Mouse (Mus musculus): Measurements from ENCODE around the gene Speg. TPM values are rescaled to one million over a fixed set of nuclear protein-coding genes. Genes with fewer than 3 reads are reported as not detected.

The Speg gene
- total RNA-seq, 2 experiments from 2014 or later: 7.3 to 10.8 TPM

DNA sequence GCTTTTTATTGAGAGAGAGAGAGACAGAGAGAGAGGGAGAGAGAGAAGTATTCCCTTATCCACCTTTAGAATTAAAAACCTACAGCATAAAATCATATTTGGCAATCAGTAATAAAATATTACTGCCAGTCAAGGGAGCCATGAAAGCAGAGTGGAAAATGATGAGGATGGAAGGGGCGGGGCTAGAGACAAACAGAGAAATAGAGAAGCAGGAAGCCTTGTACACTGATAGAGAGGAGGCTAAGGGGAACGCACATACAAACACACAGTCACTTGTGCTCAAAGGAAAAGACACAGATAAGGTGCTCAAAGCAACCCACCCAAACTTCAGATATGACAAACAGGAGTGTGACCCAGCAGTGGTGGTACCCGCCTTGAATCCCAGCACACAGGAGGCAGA is 11.2 kb upstream of the Speg start:
- no peak for DNase-seq (ENCODE audit: low spot score in 2 of 2)

DNA sequence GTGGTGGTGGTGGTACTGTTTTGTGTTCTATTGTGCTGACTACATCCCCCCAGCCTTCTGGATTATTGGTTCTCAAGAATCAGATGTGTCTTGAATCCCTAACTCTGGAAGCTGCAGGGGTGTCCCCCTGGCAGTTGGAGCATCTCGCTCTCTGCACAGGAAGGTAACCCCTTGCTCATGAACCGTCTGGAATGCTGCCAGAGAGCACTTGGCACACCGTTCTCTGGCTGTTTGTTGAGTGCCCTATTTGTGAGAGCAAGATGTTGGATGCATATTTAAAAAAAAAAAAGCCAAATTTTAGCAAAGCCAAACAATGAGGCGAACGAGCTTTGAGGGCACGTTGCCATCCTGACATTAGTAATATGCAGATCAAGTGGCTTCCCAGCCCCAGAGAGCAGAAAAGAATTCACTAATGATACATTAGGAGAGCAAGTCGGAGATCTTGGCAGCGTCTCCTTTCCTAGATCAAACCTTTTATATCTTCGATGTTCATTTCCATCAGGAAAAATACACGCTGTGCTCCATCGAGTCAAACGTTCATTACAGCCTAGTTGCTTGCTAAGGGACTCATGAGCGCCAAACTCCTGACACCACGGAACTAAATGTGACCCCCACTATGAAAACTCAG is 9.5 kb upstream of the Speg start:
- no peak for DNase-seq (ENCODE audit: low spot score in 2 of 2)

DNA sequence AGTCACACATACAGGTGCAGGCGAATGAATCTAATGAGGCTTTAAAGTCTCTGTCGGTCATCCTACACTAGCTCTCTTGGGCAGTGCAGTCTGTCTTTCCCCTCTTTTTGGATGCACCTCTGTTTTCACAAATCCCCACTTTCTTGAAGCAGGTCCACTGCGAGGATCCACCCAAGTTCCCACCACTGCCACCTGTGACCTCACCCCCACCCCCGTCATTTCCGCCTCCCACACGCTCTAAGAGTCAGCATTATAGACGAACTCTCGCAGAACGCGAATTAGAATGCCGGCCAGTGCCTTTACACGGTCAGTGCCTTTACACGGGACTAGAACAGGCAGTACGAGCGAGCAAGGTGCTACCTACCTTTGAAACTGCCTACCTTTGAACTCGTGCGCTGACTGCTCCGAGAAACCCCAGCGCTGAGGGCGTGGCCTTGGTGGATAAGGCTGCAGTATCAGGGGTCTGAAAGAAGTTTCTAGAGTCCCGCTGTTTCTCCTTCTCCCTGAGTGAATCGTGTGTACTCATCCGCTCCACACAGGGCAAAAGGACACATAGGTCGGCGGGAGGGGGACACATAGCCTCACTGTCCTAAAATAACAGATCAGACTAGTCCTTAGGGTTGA is 5.6 kb upstream of the Speg start:
- DNase-seq (ENCODE audit: low spot score in 2 of 2): no peak

DNA sequence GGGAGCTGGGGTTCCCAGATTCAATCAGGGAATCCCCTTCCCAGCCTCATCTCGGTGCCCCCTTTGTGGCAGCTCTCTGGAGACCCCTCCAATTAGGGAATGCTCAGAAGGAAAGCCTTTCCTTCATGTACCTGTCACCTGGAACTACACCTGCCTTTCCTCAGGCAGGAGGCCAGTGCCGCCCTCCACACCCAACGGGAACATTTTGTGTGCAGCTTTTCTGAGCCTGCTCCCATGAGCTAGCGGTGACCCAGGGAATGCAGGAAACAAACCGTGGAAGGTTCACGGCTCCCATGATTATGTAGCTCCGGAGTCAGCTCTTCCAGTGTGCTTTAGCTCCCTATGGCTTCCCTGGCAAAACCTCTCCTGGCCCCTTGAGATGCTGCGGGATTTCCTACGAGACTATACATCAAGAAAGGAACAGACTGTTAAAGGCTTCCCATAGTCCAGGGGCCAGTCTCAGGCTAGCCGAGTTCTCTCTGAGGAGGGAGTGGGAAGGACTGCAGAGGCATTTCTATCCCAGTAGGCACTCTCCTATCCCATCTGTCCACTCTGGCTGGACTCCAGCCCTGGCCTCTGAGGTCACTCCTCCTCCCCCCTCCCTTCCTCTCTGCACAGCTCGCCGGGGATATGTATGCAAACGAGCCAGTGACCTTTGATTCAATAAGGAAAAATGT is 5.0 kb upstream of the Speg start:
- DNase-seq (ENCODE audit: low spot score in 2 of 2): peak in 1 of 2 experiments; percentile 45

DNA sequence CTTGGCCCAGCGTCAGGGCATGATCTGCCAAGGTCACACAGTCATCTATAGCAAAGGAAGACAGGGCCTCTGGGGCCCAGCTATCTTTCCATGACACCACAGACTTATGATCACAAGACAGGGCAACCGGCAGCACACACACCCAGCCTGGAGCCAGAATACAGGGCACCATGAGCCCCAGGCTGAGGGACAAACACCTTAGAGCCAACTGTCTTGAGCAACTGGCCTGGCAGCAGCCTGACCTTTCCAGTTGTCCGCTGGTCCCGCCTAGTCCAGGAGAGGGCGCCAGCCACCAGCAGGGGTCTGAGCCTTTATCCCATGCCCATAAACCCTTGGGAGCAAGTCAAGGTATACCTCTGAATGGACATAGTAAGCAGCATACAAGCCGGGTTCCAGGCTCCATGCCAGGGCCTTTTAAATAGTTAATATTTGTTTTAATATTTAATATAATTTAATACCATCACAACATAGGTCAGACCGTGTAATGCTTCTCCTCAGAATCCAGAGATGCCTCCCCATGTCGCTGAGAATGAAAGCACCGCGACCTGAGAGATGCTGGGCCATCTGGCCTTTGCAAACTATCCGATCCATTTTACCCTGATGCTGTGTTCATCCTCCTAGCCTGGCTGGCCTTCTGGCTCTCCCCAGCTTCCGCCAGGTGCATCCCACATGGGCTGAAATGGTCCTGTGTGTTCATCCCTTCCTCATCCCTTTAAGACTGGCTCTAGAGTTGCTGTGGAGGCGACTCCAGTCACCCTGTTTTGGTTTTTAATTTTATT is 3.6 kb upstream of the Speg start:
- peak; percentile 52 to 53 for DNase-seq (ENCODE audit: low spot score in 2 of 2)

DNA sequence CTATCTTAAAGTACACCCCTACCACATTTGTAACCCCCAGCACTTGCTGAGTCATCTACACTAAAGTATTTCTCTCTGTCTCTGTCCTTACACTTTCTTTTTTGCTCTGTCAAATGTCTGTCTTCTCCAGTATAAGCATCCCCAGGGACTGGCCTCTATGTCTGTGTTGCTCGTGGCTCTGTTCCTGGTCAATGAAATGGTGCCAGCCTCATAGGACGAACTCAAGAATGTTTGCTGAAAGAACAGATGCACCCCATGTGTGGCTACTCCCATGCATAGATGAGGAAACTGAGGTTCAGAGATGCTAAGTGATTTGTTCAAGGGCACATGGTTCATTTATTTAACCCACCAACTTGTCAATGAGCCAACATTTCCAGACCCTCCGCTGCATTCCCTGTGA is 2.6 kb upstream of the Speg start:
- no peak for DNase-seq (ENCODE audit: low spot score in 2 of 2)

DNA sequence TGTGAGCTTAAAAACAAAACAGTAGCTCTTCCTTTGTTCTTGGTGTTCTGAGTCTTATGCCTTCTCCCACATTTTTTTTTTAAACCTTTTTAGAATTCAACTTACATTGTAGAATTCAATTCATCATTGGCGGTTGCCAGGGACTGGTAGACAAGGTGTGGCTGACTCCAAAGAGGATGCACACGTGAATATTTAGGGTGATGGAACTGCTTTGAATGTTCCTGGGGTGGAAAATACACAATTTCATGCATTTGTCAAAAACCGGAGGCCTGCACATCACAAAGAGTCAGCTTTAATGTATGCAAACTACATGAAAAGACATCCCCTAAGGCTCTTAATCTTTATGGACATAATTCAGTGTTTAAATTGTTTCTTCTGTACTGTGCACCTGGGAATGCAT is 1.8 kb upstream of the Speg start:
- no peak for DNase-seq (ENCODE audit: low spot score in 2 of 2)

DNA sequence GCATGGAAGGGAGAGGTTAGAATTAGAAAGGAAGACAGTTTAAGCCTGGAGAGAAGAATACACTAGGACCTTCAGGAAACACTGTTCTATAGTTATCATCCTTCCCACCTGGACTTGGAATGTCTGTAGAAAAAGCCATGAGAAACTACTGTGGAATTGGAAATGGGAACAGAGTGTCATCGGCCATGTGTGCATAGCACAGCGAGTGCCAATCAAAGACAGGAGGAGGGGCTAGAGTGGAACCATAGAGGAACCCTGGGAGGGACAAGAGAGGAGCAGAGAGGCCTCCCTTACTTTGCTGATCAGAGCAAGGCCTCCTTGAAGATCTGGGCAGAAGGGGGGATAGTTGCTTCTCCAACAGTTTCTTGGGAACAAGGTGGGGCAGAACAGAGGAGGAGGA is 4.1 kb downstream of the Speg start:
- no peak for DNase-seq (ENCODE audit: low spot score in 2 of 2)

DNA sequence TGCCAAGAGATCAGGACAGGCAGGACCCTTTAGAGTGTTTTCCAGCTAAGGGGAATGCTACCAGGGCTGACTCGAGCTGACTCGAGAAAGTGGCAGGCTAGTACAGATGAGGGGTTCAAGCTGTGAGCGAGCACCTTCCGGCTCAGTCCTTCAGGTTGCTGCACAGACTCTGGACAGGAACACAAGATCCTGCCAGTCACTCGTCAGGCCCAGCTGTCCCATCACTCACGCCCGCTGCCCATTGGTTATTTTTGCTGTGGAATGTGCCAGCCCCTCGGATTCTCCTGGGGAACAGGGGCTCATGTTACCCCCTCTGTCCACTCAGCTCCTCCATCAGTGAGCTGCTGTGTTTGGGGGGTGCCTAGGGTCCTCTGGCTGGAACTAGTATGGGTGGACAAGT is 4.8 kb downstream of the Speg start:
- DNase-seq (ENCODE audit: low spot score in 2 of 2): no peak

DNA sequence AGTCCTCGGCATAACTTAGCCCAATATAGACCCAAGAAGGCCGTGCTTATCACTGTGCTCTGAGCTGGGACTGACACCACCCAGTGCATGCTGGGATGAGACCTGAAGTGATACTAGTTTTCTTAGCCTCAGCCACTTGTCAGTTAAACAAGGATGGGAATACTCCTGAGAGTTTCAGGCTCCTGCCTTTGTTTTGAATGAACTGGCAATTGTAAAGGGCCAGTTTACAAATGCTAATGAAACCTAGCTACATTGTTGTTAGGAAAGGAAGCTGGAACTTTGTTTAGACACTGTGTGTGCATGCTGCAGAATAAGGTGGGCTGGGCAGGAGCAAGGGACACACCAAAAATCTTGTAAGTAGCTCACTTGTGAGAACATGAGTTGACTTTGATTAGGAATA is 5.9 kb downstream of the Speg start:
- no peak for DNase-seq (ENCODE audit: low spot score in 2 of 2)

DNA sequence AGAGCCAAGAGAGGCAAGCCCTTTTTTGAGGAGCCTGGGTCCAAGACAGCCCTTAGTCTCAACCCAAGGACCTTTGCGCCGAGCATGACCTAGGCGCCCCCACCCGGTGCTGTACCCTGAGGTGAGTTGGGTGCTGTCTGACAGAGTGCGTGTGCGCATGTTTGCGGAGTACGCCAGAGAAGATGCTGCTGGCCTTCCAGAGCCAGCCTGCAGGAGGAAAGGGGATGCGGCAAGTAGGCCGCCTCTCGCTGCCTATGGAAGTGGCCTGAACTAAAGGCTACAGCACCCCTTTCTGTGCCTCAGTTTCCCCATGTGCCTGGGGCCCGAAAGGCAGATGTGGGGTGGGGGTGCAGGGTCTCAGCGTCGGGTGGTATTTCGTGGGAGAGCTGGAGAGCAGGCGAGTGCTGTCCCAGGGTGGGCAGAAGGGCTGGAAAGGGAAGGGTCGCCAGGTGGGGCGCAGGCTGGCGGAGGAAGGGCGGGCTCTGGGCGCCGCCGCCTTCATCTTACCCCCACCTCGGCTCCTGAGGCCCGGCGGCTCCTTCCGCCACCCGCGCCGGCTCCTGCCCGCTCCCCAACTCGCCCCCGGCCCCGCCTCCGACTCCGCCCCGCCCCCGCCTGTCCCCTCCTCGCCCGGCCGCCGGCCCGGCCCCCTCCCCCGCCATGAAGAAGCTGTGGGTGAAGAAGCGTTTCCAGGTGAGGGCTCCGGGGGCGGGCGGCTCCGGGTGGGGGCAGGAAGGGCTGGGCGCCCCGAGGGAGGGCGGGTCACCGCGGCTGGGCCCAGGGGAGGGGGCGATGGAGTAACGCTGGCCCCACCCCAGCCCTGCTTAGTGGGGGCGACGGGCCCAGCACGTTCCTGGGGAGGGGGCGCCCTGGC is 6.6 kb downstream of the Speg start:
- peak in 1 of 2 experiments; percentile 57 for DNase-seq (ENCODE audit: low spot score in 2 of 2)

DNA sequence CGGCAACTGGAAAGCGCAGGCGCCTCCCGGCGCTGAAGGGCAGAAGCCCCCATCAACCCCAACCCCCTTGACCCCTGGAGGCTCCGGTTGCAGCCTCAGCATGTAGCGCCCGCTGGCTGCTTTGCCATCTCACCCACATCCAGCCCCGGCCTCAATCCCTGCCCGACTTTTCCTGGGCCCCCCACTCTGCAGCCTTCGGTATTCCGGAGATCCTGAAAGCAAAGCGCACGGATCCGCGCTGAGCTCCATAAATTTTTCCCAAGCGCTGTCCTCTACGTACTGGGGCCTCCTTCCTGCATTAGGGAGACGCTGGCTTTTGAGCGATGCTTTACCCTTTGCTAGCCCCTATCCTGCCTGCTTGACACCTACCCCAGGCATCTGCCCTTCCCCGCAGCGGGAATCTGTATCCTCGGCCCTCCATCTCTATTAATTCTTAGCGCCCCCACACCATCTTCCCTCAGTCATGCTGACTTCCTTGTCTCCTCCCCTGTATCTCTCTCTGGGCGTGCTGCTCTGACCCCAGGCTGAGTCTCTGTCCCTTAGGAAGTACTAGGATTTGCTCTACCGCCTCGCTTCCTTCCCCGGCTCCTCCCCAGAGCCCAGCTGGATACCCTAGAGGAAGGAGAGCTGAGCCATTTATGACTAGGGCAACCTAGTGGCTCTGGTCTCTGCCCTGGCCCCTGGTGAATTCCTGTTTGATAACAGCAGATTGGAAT is 7.4 kb downstream of the Speg start:
- no peak for DNase-seq (ENCODE audit: low spot score in 2 of 2)

DNA sequence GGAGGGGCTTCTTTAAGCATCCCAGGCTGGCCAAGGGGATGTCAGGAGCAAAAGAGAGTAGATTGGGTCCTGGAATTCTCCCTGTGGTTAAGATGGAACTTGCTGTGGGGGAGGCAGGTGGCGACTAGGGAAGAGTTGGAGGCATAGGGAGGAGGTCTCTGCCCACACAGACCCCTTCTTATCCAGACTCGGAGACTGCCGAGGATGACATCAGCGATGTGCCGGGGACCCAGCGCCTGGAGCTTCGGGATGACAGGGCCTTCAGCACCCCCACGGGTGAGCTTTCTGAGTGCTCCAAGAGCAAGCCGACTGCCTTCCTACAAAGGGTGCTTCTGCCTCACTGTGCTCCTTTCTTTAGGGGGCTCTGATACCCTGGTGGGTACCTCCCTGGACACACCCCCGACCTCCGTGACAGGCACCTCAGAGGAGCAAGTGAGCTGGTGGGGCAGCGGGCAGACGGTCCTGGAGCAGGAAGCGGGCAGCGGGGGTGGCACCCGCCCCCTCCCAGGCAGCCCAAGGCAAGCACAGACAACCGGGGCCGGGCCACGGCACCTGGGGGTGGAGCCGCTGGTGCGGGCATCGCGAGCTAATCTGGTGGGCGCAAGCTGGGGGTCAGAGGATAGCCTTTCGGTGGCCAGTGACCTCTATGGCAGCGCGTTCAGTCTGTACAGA is 9.5 kb downstream of the Speg start:
- no peak for DNase-seq (ENCODE audit: low spot score in 2 of 2)

DNA sequence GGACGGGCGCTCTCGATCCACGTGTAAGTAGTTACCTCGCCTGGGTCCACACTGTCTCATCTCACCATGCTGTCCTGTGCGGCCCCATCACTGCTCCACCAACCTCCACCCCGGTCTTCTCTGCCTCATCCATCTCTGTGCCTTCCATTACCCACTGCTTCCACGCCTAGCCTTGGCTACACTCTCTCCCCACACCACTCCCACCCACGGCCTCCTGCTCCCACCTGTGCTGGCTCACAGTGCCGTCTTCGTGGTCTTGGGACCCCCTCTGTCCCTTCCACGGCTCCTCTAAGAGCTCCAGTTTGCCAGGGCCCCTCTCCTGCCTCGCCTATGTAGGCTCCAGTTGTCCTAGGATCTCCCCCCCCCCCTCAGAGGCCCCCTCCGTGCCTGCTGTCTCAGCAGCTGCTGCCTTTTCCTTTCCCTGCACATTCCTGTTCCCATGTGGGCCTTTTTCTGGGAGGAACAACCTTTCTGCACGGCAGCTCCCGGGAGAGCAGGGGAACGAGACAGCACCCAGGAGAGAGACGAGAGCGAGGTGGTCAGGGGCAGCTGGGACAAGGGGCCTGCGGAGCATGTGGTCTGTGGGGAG is 10.1 kb downstream of the Speg start:
- DNase-seq (ENCODE audit: low spot score in 2 of 2): no peak

DNA sequence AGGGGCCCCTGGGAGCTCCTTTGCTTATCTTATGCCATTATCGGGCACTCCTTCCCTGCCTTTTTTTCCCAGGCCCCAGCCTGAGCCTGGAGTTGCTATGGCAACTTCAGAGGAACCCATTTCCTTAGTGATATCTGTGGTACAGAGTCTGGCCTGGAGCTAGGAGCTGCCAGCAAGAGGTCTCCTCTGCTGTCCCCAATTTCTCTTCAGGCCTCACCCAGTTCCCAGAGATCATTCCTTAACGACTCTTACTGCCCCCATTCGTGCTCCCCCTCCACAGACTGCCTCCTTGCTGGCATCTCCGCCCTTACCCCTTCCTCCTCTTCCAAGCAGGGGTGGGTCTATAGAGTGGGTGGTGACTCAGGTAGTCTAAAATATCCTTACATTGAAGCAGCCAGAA is 11.1 kb downstream of the Speg start:
- DNase-seq (ENCODE audit: low spot score in 2 of 2): no peak

DNA sequence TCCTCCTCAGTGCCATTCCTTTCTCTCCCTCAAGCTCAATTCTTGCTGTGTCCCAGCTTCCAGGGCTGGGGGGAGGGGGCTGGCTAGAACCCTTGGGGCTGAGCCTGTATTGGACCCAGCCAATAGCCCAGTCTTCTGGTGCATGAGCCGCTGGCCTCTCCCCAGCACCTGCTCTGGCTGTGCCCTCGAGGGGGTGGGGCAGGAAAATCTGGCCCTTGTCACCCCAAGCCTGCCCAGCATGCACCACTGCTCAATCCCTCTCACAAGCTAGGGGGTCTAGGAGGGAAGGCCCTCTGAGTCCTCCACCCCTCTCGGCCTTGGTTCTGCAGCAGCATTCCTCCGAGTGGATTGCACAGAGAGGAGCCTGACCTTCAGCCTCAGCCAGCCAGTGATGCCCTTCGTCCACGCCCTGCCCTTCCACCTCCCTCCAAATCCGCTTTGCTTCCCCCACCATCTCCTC is 12.4 kb downstream of the Speg start:
- no peak for DNase-seq (ENCODE audit: low spot score in 2 of 2)

DNA sequence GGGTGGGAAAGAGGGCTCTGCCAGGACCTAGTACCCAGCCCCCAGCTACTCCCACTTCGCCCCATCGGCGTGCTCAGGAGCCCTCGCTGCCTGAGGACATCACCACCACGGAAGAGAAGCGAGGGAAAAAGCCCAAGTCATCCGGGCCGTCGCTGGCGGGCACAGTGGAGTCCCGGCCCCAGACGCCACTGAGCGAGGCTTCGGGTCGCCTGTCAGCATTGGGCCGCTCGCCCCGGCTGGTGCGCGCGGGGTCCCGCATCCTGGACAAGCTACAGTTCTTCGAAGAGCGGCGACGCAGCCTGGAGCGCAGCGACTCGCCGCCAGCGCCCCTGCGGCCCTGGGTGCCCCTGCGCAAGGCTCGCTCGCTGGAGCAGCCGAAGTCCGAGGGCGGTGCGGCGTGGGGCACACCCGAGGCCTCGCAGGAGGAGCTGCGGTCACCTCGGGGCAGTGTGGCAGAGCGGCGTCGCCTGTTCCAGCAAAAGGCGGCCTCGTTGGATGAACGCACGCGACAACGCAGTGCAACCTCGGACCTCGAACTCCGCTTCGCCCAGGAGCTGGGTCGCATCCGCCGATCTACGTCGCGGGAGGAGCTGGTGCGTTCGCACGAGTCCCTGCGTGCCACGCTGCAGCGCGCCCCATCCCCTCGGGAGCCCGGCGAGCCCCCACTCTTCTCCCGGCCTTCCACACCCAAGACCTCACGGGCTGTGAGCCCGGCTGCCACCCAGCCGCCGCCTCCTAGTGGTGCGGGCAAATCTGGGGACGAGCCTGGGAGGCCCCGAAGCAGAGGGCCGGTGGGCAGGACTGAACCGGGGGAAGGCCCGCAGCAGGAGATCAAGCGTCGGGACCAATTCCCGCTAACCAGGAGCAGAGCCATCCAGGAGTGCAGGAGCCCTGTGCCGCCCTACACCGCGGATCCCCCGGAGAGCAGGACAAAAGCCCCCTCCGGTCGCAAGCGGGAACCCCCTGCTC is 13.1 kb downstream of the Speg start:
- no peak for DNase-seq (ENCODE audit: low spot score in 2 of 2)

DNA sequence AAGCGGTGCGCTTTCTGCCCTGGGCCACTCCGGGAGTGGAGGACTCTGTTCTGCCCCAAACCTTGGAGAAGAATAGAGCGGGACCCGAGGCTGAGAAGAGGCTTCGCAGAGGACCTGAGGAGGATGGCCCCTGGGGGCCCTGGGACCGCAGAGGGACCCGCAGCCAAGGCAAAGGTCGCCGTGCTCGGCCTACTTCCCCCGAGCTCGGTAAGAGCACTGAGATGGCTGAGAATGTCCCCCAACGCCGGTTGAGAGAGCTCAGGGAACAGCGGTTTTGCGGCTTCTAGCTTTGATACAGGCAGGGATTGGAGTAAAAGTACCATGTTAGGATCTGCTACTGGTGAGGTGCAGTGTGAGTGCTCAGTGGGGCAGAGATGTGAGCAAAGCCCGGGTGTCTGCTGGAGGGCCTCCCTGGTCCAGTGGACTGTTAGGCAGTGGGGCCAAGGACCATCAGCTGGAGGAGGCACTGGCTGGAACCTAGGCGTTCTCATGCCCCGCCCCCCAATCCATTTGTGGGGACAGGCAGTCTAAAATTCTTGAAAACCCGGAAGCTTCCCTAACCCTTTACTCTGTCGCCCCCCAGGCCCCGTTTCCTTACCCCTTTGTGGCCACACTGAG is 13.9 kb downstream of the Speg start:
- DNase-seq (ENCODE audit: low spot score in 2 of 2): no peak
